Mouse (Mus musculus): ENCODE data around the gene Myo1d. TPM values are rescaled to one million over a fixed set of nuclear protein-coding genes. Genes with fewer than 3 reads are reported as not detected.

The Myo1d gene
- total RNA-seq, 2 experiments from 2014 or later = 41.4 to 97.0 TPM

GRCm38 (mm10) chr11:80622233-80623037 is 157.4 kb downstream of the Myo1d start:
- no peak for DNase-seq (ENCODE audit: low spot score in 2 of 2)

DNA sequence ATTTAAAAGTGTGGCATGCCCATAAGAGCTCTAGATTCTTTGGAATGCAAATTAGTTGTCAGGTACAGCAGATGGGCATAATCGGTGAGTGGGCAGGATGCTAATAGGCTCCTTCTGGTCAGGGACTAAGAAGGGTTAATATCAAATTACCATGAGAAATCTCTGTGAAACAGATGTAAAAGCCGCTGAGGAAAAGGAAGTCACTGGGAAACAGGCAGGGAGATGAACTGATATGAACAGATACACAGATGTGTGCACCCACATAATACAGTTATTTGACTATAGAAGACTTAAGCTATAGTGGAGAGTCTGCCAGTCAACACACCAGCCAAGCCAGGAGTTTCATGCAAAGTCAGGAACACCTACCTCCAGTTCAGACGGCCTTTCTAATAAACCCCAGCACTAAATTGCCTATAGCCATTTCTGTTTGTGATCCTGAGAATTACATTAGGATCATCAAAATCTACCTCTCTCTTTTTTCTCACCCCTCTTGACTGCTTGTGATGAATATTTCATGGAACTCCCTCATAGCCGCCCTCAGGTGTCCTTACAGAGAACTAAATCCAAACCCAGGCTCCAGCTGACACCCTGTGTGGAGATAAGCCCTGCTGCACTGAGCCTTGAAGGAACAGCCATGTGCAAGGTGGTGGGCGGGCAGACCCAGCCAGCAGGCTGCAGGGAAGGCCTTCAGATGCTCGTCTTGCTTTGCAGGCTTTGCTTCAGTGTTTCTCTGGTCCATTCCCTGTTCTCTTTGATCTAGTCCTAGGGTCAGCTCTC is 164.7 kb downstream of the Myo1d start:
- no peak for DNase-seq (ENCODE audit: low spot score in 2 of 2)

GRCm38 (mm10) chr11:80614418-80614817 is 165.4 kb downstream of the Myo1d start:
- DNase-seq (ENCODE audit: low spot score in 2 of 2) = no peak

GRCm38 (mm10) chr11:80613534-80613933 is 166.3 kb downstream of the Myo1d start:
- no peak for DNase-seq (ENCODE audit: low spot score in 2 of 2)

GRCm38 (mm10) chr11:80602707-80603441 is 177.0 kb downstream of the Myo1d start:
- no peak for DNase-seq (ENCODE audit: low spot score in 2 of 2)

DNA sequence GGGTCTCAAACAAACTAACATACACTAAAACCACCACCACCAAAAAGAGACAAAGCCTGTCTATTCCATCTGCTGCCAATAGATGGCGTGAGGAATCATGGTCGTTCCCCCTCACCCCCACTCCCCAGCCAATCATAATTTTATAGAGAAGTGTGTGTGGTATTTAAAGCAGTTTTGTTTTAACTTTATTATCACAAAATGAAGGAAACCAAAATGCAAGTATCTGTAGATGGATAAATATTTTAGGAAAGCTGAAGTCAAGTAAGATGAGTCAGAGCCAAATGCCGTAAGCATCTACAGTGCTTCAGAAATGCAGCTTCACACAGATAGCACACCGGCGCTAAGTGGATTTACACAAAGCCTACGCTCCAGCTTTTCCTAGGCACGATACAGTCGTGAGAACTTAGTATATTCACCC is 177.8 kb downstream of the Myo1d start:
- DNase-seq (ENCODE audit: low spot score in 2 of 2) = no peak

DNA sequence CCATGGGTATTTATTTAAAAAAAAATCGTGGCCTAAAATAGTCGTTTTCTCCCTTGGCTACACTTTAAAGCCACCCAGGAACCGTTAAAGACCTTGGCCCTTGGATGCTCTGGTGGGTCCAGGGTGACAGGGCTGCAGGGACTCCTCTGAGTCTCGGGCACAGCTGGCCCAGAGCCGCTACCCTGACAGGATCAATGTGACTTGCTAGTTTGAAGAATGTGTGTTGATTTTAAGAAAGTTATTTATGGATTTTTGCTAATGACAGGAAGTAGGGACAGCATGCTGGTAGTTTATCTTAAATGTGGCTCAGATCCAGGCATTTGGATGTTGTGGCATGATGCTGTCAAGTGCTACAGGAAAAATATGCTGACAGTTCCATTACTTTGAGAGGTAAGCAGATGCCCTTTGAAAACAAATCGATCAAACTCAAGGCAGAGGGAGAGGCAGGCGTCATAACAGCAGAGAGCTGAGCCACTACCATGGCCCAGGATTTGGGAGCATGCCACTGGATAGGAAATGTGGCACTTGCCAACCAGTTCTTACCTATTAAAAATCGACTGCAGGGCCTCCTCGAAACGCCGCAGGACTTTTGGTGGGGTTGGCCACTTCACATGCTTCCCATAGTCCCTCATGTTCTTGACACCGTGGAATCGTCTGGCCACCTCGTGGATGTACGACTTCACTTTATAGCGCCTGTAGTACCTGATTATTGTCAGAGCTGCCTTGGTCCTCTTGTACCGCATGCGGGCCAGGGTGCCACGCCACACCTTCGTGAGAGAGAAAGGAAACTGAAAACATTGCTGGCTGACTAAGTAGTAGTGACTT is 178.6 kb downstream of the Myo1d start:
- no peak for DNase-seq (ENCODE audit: low spot score in 2 of 2)

DNA sequence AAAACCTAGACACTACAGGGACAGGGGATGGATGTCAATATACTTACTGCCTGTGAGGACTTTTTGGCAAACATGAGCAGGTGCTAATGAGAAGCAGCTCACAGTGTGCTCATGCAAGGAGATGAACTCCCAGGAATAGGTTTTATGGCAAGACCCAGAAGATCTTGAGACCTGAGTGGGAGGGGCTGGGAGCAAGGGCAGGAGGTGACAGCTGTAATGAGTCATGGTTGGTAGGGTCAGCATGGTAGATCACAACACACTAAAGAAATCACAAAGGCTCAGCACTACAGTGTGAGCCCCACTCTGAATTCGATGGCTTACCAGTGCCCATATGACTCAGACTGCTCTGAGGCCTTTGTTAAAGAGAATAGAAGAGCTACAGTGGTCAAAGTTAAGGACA is 184.3 kb downstream of the Myo1d start:
- DNase-seq (ENCODE audit: low spot score in 2 of 2) = no peak

- DNase-seq (ENCODE audit: low spot score in 2 of 2) = no peak
These were observed 190.4 kb downstream of the Myo1d start for GRCm38 (mm10) chr11:80589387-80589786.

DNA sequence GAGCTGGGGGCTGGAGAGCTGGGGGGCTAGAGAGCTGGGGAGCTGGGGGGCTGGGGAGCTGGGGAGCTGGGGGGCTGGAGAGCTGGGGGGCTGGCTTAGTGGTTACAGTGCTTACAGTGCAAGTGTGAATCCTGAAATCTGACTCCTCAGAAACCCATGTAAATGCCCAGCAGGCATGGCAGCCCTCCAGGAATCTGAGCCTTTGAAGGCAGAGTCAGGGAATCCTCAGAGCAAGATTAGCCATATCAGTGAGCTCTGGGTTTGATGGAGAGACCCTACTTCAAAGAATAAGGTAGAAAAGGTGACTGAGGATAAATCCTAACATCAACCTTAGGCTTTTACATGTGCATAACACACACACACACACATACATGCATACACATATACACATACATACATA is 194.1 kb downstream of the Myo1d start:
- DNase-seq (ENCODE audit: low spot score in 2 of 2) = no peak

GRCm38 (mm10) chr11:80585211-80585610 is 194.6 kb downstream of the Myo1d start:
- no peak for DNase-seq (ENCODE audit: low spot score in 2 of 2)

- no peak for DNase-seq (ENCODE audit: low spot score in 2 of 2)
These were observed 199.3 kb downstream of the Myo1d start for GRCm38 (mm10) chr11:80580494-80580893.

GRCm38 (mm10) chr11:80577747-80578640 is 201.8 kb downstream of the Myo1d start:
- DNase-seq (ENCODE audit: low spot score in 2 of 2) = peak; percentile 54 to 65

- no peak for DNase-seq (ENCODE audit: low spot score in 2 of 2)
These were observed 204.0 kb downstream of the Myo1d start for GRCm38 (mm10) chr11:80575794-80576193.

GRCm38 (mm10) chr11:80566286-80566685 is 213.5 kb downstream of the Myo1d start:
- no peak for DNase-seq (ENCODE audit: low spot score in 2 of 2)

DNA sequence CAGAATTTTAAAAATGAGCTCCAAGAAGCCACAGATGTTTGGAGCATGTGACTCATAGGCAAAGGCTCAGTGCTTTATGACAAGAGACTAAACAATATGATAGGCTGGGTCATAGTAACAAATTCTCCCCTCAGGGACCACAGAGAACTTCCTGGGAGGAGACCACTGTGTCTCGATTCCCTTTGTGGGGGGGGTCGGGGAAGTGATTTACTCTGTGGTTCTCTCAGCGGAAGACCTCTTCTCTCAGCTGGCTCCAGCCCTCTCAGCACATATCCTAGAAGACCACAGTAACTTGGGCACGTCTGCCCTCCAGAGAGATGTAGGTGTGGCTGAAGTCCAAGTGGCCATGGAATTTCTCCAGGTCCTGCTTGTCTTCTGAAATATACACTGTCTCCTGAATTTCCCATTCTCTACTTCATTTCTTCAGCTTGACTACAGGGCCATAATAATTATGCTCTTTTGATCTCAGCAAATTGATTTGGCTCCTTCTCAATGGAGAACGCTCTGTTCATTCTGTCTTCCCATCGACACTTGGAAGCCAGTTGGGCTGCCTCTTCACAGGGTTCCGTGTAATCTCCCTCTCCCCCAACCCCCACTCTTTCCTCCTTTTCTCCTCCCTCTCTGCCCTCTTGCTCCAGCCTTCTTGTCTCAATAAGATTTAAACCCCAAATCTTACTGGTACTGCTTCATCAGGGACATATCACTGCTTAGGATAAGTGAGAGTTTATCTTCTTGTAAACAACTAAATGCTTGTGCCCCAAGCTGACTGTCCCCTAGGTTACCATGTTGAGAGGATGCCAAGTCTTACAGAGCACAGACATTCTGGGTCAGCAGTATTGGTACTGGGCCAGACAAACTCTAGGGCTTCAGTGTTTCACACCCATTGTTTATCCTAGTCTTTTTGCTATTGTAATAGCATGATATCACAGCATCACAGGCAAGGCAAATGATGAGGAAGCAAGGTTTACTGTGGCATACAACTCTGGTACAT is 214.6 kb downstream of the Myo1d start:
- no peak for DNase-seq (ENCODE audit: low spot score in 2 of 2)

DNA sequence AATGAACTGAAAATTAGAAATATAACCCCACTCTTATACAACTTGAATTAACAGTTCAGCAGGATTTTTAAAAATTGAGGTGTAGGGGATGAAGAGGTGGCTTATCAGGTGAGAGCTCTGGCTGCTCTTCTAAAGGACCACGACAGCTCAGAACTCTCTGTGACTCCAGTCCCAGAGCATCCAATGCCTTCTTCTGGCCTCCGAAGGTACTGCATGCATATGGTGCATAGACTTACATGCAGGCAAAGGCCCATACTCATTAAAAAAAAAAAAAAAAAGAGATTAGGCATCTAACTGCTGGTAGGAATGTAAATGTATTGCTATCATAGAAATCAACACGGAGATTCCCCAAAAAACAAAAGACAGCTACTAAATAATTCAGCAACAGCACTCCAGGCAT is 217.3 kb downstream of the Myo1d start:
- no peak for DNase-seq (ENCODE audit: low spot score in 2 of 2)

DNA sequence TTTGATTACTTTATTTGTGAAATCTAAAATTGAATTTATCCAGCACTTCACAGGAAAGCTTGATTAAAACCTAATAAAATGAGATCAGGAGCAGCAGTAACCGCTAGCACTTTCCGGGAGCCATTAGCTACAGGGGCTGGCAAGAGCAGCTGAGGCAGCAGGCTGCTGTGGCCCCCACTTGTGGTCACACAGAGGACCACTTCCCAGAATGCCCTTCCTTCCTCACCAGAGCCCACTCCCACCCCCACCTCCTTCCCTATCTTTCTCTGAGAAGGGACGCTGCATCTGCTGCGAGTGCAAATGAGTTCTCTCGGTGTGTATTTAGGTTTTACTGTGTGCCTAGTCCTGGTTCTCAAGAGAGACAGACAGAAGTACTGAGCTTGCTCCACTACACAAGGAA is 219.1 kb downstream of the Myo1d start:
- no peak for DNase-seq (ENCODE audit: low spot score in 2 of 2)

- DNase-seq (ENCODE audit: low spot score in 2 of 2) = no peak
These were observed 224.4 kb downstream of the Myo1d start for GRCm38 (mm10) chr11:80555416-80555815.

Measured in adrenal gland, adult 18-20 months (tissue).